Mouse (Mus musculus) yolk sac, embryonic 10.5 days (tissue): ENCODE results near the gene Cd4.
"Not testable (repeated sequence)": the region's sequence is repeated elsewhere in the genome, so short reads cannot be mapped to it uniquely, and the experiment has no call there.

Source experiments
- DNase-seq: peaks from one replicate; pipeline ENCODE4 v3.0.0-alpha.2; 2017; ENCODE audit warnings: low spot score

Gene Cd4

DNA sequence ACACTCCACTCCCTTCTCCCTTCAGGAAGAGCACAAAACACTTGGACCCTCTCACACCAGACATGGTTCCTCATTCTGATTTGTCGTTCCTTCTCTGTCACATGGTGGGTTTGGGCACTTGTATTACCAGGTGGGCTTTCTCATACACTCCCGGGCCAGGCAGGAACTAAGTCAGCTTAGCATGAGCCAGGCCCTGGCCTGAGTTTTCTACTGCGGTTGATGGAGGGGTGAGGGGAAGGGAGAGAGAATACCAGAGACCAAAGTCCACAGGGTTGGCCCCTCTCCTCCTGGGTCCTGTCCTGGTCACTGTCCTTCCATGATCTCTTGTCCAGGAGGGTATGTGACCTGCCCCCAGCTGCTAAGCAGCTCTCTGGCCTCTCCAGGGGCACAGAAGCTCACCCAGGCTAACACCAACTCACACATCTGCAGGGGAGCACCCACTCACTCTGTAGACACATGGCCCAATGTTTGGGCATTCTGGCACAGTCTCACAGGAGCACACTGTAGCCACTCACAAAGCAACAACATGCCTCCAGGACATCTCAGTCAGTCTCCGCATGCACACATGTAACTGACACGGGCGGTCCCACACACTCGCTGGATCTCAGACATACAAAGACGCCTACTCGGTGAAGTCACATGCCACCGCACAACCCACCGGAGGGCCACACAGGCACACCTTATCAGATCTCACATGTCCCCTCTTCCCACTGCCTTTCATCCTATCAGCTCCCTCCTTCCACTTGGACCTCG, 28.1 kb upstream of the Cd4 start:
- DNase-seq = peak; percentile 77

GRCm38 (mm10) chr6:124915160-124915941, 27.3 kb upstream of the Cd4 start:
- peak; percentile 73 for DNase-seq

- no peak for DNase-seq
These were observed 26.5 kb upstream of the Cd4 start for GRCm38 (mm10) chr6:124914511-124914910.

- peak; percentile 83 for DNase-seq
These were observed 25.8 kb upstream of the Cd4 start for GRCm38 (mm10) chr6:124913721-124914285.

DNA sequence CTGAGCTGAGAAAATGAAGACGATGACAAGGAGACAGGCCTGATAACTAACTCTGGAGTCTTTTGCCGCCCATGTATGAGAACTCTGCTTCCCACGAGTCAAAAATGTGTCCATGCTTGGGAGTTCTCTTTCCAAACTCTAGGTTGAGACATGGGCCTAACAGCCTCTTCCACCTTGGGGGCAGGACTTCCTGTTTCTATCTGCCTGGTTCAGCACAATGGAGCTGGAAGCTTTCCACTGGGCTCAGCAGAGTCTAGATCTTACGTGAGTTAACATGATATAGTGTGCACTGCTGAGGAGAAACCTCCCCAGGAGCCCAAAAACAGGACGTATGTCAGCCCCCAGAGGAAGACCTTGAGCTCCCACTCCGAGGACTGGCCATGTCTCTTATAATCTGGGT, 25.2 kb upstream of the Cd4 start:
- DNase-seq = no peak

DNA sequence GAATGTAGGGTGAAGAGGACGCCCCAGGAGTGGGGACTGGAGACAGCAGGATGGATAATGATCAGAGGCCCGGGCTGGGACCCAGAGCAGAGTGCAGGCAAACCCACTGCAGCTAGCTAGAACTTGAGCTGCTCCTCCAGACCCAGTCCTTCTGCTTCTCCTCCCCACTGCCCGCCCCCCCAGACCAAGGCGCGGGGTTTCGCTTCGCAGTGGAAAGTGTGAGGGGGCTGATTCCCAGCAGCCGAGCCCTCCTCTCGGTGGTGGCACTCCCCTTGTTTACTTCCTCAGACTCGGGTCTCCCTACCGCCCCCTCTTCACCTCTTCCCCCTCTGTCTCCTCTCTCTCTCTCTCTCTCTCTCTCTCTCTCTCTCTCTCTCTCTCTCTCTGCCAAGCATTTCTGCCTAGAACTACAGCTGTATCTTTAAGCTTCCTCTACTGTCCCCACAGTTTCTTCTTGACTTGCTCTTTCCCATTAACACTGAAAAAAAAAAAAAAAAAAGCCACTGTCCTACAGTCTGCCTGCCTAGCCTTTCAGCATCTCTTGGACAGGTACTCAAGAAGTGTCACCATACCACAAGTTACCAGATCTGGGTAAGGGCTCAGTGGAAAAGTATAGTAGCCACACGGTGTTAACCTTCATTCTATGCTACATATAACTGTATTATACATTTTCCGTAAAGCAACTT, 23.7 kb upstream of the Cd4 start, which contains the start of gene Lag3:
TSS of gene Lag3 (minus strand) at position 173 of the 686 bp plus-strand sequence.
- DNase-seq = no peak

DNA sequence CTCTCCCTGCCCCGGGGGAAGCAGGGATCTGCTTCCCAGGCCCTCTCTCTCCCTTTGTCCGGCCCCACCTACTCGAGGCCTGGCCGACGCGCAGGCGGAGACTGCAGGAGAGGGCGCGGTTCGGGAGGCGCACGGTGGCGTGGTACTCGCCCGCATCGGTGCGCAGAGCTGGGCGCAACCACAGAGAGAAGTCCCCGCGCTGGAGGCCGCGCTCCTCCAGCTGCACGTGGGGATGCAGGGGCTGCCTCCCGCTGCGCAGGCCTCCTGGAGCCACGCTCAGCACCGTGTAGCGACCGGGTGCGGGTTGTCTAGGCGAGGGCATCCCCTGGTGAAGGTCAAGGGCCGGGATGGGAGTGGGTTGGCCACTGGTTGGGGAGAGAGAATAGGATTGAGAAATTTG, 22.0 kb upstream of the Cd4 start:
- DNase-seq = no peak

DNA sequence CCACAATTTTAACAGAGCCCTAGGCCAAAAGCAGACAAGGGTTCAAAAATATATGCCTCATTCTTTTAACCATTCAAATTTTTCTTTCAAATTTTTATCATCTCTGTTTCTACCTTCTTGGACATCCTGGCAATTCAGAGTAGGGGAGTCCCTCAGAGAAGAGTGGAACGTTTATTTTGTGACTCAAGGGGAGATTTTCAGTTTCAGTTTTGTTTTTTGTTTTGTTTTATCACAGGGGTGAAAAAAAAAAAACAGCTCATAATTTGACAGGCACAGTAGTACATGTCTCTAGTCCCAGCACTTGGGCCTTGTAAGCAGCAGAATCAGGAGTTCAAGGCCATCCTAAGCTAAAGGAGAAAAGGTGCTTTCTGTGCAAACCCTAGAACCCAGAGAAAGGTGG, 19.7 kb upstream of the Cd4 start:
- DNase-seq = no peak

GRCm38 (mm10) chr6:124904991-124905860, 17.2 kb upstream of the Cd4 start:
- DNase-seq = no peak

DNA sequence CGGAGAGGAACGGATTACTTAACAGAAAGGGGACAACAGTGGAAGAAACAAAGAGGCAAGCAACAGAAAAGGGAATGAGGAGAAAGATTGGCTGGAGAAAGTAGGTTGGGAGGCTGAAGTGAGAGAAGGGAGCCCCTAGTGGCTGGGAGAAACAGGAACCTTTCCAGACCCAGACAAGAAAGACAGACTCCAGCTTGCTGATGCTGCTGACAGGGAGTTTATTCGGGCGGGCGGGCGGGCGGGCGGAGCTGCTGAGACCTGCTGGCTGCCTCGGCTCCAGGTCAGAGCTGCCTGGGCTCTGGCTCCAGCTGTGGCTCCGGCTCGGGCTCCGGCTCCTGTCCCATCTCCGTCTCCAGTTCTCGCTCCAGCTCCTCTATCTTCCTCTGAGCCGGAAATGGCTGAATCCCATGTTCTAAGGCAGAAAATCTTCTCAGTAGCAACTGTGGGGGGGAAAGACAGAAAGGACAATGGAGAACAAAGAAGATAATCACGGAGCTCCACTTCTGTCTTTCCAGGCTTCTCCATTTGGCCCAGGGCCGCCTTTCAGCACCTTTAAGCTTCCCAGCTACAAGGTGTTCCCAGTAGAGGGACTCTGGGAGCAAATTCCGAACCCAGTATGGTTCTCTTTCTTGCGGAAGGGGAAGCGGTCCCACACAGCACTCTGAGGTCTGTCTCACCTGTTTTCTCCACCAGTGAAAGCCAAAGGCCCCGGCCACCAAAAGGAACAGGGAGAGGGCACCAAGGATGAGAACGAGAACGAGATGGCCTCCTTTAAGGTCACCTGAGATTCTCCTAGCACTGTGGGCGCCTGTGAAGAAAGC, 16.4 kb upstream of the Cd4 start:
- peak; percentile 86 for DNase-seq

DNA sequence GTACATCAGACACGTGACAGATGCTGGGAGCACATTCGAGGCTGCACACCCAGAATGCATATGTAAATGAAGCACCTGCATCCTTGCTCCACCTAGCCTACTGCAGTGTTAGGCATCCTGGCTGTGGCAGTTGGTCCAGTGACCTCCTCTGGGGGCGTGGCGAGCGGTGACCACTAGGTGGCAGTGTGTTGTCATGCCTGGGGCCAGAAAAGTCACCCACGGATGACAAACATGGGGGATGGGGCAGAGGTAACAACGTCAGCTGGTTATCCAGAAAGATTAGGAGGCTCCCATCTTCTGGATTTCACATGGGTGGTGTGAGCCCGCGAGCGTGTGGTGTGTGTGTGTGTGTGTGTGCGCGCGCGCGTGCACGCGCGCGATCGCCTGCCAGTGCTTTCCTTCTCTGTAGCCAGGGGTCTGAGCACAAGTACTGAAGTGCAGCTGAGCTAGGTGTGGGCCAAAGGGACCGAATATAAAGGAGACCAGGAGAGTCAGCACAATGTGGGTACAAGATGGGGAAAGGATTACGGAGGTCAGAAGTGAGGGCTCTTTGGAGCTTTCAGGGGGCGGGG, 15.6 kb upstream of the Cd4 start:
- DNase-seq = peak; percentile 90

GRCm38 (mm10) chr6:124901851-124902250, 13.8 kb upstream of the Cd4 start:
- DNase-seq = no peak

DNA sequence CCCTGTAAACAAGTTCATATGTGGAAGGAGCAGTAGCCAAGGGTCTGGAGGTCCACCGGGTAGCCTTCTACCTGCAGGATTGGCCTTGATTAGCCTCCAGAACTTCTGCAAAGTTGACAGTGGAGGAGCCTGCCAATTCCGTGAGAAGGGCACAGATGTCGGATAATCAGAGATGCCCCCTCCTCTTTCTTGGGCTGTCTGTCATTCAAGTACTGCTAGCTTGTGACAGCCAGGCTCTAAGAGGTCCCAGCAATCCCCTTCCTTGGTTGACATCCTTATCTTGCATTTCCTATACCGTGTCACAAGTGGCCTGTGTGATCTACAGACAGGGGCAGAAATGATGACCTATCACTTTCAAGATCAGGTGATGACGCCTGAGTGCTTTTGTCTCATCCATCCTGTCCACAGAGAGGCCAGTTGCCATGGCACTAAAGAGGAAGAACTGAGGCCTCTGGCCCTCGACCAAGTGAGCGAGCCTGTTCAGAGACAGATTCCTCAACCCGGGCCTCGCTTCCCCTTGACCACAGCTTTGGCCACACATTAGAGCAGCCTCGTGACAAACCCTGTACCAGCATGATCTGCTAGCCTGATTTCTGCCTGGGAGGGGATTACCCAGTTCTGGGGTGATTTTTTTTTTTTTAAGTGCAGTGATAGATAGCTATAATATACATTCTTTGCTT, 12.9 kb upstream of the Cd4 start:
- DNase-seq = no peak

DNA sequence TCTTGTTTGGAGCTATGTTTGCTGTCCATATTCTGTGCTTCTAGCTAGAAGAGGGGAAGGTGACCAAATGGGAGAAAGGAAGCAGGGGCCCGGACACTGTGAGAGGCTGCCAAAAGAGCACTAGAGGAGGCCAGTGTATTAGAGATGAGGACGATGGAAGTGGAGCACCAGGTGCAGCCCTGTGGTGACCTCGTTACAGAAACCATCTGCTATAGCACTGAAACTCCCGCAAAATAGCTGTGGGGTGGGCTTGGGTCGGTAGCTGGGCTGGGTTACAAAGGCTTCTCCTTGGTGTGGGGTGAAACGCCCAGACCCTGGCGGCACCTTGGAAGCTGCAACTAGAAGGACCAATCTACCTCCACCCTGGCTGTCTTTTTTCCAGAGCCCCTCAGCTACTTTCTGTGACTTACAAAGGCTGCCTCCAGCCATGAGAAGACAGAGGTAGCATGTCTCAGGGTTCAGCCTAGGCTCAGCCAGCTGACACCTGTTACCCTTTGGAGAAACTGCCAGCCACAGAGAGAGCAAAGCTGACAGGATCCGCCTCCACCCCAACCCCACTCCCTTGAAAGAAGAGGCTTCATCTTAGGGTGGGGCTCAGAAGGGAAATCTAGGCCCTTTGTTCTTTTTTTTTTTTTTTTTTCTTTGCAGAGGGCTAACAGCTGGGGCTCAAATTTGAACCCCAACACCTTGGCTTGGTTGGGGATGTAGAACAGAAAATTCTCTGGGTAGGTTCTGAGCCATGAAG, 12.2 kb upstream of the Cd4 start:
- DNase-seq = no peak

DNA sequence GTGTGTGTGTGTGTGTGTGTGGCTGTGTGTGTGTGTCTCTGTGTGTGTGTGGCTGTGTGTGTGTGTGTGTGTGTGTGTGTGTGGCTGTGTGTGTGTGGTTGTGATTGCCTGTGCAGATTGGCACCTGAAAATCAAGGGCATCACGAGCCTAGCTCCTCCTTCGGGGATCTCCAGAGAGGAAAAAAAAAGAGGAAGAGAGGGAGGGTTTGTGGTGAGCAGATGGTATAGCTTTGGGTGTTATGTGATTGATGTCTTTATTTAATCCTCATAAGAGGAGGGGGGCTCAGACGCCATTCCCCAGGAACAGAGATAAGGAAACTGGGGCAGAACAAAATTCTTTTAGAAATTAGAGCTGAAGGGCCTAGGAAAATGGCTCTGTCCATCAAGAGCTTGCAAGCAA, 10.3 kb upstream of the Cd4 start:
- DNase-seq = no peak

GRCm38 (mm10) chr6:124894113-124894512, 6.1 kb upstream of the Cd4 start:
- DNase-seq = not testable (repeated sequence)

- no peak for DNase-seq
These were observed 3.0 kb upstream of the Cd4 start for GRCm38 (mm10) chr6:124890997-124891396.

- DNase-seq = no peak
These were observed 619 bp upstream of the Cd4 start for GRCm38 (mm10) chr6:124888555-124889125.

DNA sequence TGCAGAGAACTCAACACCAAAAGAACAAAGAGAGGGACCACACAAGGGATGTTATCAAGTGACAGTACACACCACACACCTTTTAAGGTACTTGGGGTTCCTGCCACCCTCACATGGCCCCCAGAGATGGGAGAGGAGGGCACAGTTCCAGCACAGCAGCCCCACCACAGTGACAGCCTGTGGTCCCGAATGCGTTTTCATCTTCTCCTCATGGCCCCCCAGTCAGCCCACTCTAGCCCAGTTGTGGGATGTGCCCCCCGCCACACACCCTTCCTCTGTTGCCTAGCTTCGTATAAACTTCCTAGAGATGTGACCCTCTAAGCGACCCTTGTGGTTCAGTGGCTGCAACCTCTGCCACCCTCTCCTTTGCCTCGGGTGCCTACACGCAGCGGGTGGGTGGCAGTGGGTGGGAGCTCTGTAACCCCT, 2.1 kb downstream of the Cd4 start:
- no peak for DNase-seq
